Mouse (Mus musculus): ENCODE data around the gene Cldn24. TPM values are rescaled to one million over a fixed set of nuclear protein-coding genes. Genes with fewer than 3 reads are reported as not detected.
A peak's percentile ranks its signal among the peaks of the same experiment; 100 is the strongest.

Gene Cldn24
- total RNA-seq, 2 experiments from 2014 or later: not detected

DNA sequence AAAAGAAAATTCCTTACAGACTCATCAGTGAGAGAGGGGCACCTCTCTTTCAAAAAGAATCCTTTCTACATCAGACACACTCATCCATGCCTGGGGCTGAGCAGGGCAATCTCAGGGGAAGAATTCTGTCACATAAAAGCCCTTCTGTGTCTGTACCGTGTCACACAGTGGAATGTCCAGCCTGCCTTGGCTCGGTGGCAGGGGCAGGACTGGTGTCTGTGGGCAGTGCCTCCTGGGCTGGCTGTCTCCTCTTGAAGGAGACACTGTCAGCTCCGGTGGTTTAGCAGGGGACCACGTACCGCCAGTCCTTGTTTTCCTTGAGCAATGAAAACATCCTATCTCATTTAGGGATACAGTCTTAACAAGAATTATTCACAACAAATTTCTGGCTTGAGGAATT, 3.7 kb downstream of the Cldn24 start:
- DNase-seq: peak in 1 of 2 experiments; percentile 35
- intact Hi-C loops (cut with DNase I): no loop called here

GRCm38 (mm10) chr8:47826911-47827310, 5.0 kb downstream of the Cldn24 start:
- intact Hi-C loops (cut with DNase I): no loop called here
- DNase-seq: no peak

- intact Hi-C loops (cut with DNase I): no loop called here
- no peak for DNase-seq
Measured at GRCm38 (mm10) chr8:47832616-47833015, 10.7 kb downstream of the Cldn24 start.

- DNase-seq: no peak
- intact Hi-C loops (cut with DNase I): no loop called here
Measured at GRCm38 (mm10) chr8:47833944-47834343, 12.0 kb downstream of the Cldn24 start.

DNA sequence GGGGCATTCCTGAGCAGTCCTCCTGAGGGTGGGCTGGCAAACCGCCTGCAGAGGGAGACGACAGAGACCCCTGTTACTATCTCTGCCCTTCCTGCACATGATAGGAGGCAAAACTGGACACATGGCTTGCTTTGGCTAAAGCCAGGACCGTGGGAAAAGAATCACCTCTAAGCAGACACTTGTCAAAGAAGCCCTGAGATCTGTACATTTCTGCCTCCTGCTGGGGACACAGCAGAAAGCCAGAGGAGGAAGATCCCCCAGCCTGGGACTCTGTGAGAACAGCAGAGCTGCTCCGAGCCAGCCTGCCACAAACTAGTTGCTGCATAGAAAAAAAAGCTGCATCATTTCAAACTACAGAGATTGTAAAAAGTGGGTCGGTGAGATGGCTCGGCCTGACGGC, 21.1 kb downstream of the Cldn24 start:
- intact Hi-C loops (cut with DNase I): no loop called here
- no peak for DNase-seq

- intact Hi-C loops (cut with DNase I): no loop called here
- no peak for DNase-seq
Measured at GRCm38 (mm10) chr8:47843651-47844050, 21.7 kb downstream of the Cldn24 start.

DNA sequence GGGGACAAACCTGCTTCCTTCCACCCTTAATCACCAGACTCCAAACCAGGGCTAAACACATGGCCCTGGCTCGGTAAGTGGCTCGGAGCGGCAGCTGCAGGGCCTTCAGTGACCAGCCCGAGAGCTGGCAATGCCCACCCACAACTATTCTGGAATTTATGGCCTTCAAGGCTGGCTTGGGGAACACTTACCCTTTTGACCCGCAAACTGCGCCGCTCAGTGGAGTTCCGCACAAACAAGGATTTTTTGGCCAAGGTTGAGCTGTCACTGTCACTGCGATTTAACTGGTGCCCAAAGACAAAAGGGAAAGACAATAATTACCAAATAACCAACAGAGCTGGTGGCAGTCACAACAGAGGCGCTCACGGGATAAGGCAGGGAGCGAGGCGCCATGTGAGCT, 24.0 kb downstream of the Cldn24 start:
- DNase-seq: no peak
- intact Hi-C loops (cut with DNase I): no loop called here

DNA sequence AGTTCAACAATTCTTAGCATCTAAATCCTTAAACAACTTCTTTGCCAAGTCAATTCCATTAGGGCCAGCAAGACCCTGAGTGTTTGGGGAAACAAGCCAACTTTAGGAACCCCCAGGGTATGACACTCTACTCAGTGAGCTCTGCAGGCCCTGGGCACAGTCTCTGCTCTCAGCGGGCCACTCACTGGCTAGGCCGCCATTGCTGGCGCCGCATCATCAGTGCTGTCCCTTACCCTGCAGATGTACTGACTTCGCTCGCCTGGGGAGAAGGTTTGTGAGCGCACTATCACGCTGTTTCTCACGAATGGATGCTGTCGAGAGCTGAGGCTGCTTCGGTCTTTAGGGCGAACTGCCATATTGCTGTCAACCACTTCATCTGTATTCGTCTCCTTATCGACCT, 25.2 kb downstream of the Cldn24 start:
- DNase-seq: no peak
- intact Hi-C loops (cut with DNase I): no loop called here

DNA sequence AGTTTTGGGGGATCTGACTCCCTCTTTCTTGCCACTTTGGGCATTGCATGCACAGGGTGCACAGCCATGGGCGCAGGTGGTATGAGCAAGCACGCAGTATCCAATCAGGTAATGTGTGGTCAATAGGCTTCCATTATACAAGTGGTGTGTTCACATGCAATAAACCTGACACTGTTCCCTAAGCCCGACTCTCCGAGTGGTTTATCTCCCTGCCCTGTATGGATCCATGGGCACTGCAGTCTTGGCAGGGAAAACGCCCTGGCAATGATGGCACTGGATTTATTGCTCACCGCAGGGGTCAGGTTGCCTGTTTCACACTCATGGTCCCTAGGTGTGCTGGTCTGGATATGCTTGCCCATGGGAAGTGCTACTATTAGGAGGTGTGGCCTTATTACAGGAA, 26.0 kb downstream of the Cldn24 start:
- DNase-seq: no peak
- intact Hi-C loops (cut with DNase I): no loop called here

DNA sequence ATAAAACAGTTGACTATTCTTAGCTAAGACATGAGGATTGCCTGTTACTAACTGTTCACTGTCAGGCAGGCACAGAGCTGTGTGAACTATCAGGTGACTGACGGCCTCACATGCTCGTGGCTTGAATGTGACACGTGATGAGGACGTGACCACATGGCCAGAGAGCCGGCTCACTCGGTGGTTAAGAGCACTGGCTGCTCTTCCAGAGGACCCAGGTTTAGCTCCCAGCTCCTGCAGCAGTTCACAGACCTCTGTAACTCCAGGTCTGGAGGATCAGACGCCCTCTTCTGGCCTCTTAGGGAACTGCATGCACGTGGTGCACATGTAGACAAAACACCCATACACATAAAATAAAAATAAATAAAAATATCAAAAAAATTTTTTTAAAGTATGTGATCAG, 27.9 kb downstream of the Cldn24 start:
- intact Hi-C loops (cut with DNase I): no loop called here
- DNase-seq: no peak

DNA sequence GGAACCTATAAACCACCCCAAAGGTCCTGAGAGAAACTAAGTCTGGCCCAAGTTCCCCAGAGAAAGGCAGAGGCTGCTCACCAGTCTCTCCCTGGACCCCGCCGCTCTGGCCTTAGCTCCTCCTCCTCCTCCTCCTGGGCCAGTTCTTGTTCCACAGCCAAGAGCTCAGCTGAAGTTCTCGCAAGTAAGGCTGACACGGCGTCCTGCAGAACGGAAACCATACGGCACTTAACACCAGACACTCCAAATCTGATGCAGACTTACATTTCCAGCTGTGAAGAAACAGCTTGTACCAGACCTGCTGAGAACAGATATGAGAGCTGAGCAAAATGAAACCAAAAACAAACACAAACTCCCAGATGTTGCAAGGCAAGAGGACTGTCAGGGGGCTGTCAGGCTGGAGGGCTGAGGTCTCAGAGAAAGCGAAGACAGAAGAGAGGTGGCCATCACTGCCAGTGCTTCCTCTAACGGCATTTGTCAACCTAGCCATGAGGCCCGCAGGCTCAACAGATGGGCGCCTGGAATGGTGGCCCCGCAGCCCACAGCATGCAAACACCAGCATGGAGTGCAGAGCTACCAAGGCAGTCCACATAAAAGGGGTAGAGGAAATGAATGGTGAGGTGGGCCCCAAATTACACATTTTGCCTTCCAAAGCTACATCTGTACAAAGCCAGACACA, 30.0 kb downstream of the Cldn24 start:
- intact Hi-C loops (cut with DNase I): no loop called here
- peak; percentile 71 to 72 for DNase-seq

DNA sequence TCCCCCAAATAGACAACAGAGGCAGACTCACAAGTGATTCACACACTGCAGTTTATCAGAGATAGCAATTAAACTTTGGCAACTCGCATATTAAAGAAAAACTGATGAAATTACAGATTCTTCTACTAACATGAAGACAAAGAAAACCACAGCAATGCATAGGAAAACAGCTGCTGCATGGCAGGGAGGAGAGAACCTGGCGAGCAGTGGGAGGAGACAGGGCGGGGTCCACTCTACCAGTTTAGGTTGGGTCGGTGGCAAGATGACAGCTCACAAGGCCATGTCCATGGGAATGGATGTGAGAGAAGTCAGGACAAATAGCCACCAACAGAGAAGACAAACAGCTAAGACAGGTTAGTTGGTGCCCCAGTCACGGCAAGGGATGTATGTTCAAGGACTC, 30.8 kb downstream of the Cldn24 start:
- no peak for DNase-seq

DNA sequence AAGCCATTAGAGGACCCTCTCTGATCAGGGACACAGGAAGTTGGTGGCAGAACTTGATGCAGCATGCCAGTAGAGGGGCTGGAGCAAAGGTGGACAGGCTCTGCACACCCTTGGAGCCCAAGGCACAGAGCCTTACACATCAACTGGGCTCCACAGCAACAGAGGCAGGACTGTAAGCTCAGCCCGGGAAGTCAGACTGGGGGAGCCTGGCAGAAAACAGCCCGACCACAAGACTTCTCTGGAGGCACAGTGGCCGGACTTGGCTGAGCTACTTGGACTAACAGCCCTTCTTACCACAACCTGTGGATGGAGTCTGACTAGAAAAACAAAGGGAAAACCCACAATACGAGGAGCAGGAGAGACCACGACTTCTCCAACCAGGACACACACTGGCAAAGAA, 31.4 kb downstream of the Cldn24 start:
- DNase-seq: no peak
- intact Hi-C loops (cut with DNase I): no loop called here

More for the DNA sequence above, 30.8 kb downstream of the Cldn24 start:
- intact Hi-C loops (cut with DNase I): no loop called here

- no peak for DNase-seq
- intact Hi-C loops (cut with DNase I): no loop called here
Measured at GRCm38 (mm10) chr8:47859259-47859658, 37.3 kb downstream of the Cldn24 start.

- no peak for DNase-seq
- intact Hi-C loops (cut with DNase I): no loop called here
Measured at GRCm38 (mm10) chr8:47866568-47866967, 44.6 kb downstream of the Cldn24 start.

DNA sequence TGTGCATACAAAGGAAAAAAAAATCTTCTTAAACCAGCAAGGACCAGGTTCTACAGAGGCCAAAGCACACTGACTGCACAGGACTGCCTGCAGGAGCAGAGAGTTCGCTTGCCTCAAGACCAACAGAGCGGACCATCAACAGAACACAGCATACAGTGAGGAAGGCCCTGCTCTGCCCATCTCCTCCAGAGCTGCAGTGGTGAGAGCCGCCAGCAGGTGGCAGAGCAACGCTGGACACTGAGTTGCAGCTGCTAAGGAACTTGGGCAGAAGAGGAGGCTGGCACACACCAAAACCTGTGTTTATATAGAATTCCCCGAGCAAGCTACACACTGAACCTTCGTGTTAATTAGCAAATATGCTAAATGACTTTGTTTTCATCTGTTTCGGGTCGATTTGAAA, 45.1 kb downstream of the Cldn24 start:
- DNase-seq: peak; percentile 85 to 93
- intact Hi-C loops (cut with DNase I): loop anchor here (1.0 kb wide), 1 partner anchor 149 kb away; no protein-coding TSS in a partner anchor

Other genes starting within 250 kb of the Cldn24 start
- gene Ing2, start 146.6 kb upstream of the Cldn24 start, total RNA-seq (2021): 1 to 10 TPM; 8.9 to 9.1 TPM
- 10 to 100 TPM; 11.0 to 11.6 TPM for gene Cdkn2aip, start 108.2 kb upstream of the Cldn24 start, total RNA-seq (2021)
- gene Cldn22, start 2.3 kb downstream of the Cldn24 start, total RNA-seq (2021): not detected
- 10 to 100 TPM; 33.2 to 33.4 TPM for gene Wwc2, start 168.8 kb downstream of the Cldn24 start, total RNA-seq (2021)

Measured in heart, postnatal 14 days (tissue).